Mouse (Mus musculus) kidney, embryonic 16.5 days (tissue): ENCODE data around the gene Kif1a. TPM values are rescaled to one million over a fixed set of nuclear protein-coding genes. Genes with fewer than 3 reads are reported as not detected.

Experiments
- ATAC-seq: fragments of 200-750 bp; cut with Nextera tagmentation; 2 replicates; pipeline ENCODE4 v1.8.0; 2017; ENCODE audit warnings: moderate TSS enrichment; ENCODE audit not compliant: low FRiP score, low TSS enrichment
- H3K27ac ChIP-seq: fragments of 300-500 bp; sonication (generic); 2 replicates; pipeline ENCODE4 v1.5.1; 2014; ENCODE audit warnings: low read length
- H3K27me3 ChIP-seq: fragments of 300-500 bp; sonication (generic); 2 replicates; pipeline ENCODE4 v1.6.1; 2014; ENCODE audit warnings: low read length, control low read depth, mixed read lengths; ENCODE audit not compliant: insufficient read depth
- H3K36me3 ChIP-seq: fragments of 300-500 bp; sonication (generic); 2 replicates; pipeline ENCODE4 v1.6.1; 2014; ENCODE audit warnings: low read length, control low read depth, mixed read lengths; ENCODE audit not compliant: insufficient read depth
- H3K4me1 ChIP-seq: fragments of 300-500 bp; sonication (generic); 2 replicates; pipeline ENCODE4 v1.6.1; 2014; ENCODE audit warnings: low read length, control low read depth, mixed read lengths; ENCODE audit not compliant: insufficient read depth
- H3K4me2 ChIP-seq: fragments of 300-500 bp; sonication (generic); replicated peaks from 2 replicates; pipeline ENCODE4 v1.6.1; 2014; ENCODE audit warnings: low read depth, low read length
- H3K4me3 ChIP-seq: fragments of 300-500 bp; sonication (generic); 2 replicates; pipeline ENCODE4 v1.5.1; 2014; ENCODE audit warnings: mild to moderate bottlenecking, low read length
- H3K9ac ChIP-seq: fragments of 300-500 bp; sonication (generic); replicated peaks from 2 replicates; pipeline ENCODE4 v1.6.1; 2014; ENCODE audit warnings: low read length
- H3K9me3 ChIP-seq: fragments of 300-500 bp; sonication (generic); 2 replicates; pipeline ENCODE4 v1.6.1; 2016; ENCODE audit warnings: low read length, control low read depth
- WGBS: fragments of 180-500 bp; shearing (Covaris S2); extraction: QIAGEN DNeasy Blood & Tissue Kit; methylation state at CpG from one replicate; pipeline ENCODE4 v1.1.7; 2014; 5-methylcytosine and 5-hydroxymethylcytosine counted together
- polyA plus RNA-seq: library from polyadenylated mRNA; unstranded; fragments of >200 nt; fragmentation: Nextera tagmentation; extraction: Ambion mirVana; gene quantifications from 2 replicates; pipeline ENCODE4 v1.2.1, GENCODE M21; 2015

The Kif1a gene
- 7.4 and 11.6 TPM in 2 replicates for polyA plus RNA-seq

DNA sequence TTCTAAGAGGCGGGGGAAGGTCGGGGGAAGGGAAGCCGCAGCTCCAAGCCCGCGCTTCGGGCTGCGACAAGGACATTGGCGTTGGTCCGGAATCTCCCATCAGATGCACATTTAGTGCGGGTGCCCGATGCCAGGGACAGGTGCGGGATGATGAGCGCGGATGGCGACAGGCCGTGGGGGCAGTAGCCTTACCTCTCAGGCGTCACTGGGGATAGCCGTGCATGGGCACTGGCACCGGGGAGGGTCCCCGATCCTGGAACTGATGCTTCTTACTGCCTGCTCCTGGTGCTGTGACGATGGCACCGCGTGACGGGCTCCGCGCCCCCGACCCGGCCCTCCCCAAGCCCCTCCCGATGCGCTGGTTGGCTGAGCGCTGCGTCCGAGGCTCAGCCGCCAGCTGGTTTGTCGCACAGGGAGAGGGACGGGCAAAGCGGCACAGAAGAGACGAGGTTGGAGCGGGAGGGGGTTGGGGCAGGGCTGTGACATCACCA is at the start of gene Kif1a:
Gene Kif1a, minus strand, starts transcription at position 381 of the 491 bp plus-strand sequence.
- Histone ChIP-seq H3K9me3 (no peaks in the 10 kb centered on the region), H3K27me3 (peaks cover 48% of the 10 kb centered on the region), H3K4me1 (peaks cover 20% of the 10 kb centered on the region), H3K36me3 (no peaks in the 10 kb centered on the region), H3K4me2 (peak within 1 kb of the TSS; percentile 92), H3K9ac (peak within 1 kb of the TSS; percentile 59), H3K27ac (no peak within 1 kb of the TSS), H3K4me3 (peak within 1 kb of the TSS; percentile 56)
- under 1% methylated on average over 39 of the region's 39 CpGs for WGBS
- peak; percentile 74 for ATAC-seq

DNA sequence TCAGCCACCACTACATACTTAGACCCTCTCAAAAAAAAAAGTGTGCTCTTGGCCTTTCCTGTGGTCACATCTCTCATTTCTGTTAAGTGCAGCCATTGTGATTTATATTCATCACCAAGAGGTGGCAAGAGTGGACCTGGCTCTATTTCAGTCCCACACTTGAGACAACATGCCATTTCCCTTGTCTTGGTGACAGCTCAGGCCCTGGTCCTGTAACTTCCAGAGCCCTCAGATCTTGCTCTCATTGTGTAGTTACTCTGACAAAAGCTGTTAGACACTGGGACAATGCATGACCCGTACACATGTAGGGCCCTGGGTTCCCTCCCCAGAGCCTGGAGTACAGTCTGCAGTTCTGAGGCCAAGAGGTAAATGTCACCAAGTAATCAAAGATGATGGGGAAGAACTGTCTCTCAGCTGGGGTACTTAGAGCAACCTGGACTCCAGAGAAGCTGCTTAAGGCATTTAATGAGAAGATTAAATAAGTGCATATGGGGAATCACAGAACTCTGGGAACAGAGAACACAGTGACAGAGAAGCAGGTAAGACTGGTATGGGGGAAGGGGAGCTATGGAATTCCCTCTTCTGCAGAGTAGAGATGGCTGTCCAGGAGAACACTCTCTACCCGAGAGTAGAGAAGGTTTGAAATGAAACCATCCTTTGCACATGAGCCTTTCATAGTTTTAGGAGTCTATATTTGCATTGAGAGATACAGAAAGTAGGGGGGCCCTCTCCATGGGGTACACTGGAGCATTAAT is 49.3 kb upstream of the Kif1a start:
- H3K9ac ChIP-seq: no peak overlapping the region
- 0 out of 2 replicates have a peak, but pooled peaks cover 6% of the 10 kb centered on the region for H3K27me3 ChIP-seq
- ATAC-seq: no peak
- H3K4me1 ChIP-seq: no peaks in the 10 kb centered on the region
- WGBS: 72% methylated on average over 2 of the region's 2 CpGs
- no peak overlapping the region for H3K4me2 ChIP-seq
- no peak overlapping the region for H3K27ac ChIP-seq
- no peak overlapping the region for H3K4me3 ChIP-seq
- no peaks in the 10 kb centered on the region for H3K9me3 ChIP-seq
- H3K36me3 ChIP-seq: no peaks in the 10 kb centered on the region

DNA sequence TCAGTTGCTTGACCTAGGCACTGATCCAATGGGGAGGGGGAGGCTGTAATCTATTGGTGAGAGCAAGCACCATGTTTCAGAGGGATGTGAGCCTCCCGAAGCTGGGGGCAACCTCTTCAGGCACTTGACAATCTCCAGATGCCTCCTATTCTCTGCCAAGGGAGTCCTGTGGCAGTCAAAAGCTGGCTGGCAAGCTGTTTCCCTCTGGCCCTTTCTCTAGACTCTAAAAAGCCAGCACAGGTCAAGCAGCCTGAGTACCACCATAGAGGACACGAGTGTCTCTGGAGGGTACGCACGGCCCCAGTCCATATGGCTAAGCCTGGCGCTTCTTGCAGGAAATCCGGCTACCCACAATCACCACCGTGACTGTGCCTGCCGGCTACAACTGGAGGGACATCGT is 42.4 kb upstream of the Kif1a start:
- H3K9ac ChIP-seq: no peak overlapping the region
- peaks cover 3% of the 10 kb centered on the region; the same call in 1 of the 2 replicates for H3K27me3 ChIP-seq
- no peak for ATAC-seq
- WGBS: 80% methylated on average over 9 of the region's 9 CpGs
- no peaks in the 10 kb centered on the region for H3K36me3 ChIP-seq
- no peak overlapping the region for H3K27ac ChIP-seq
- H3K4me2 ChIP-seq: no peak overlapping the region
- no peaks in the 10 kb centered on the region for H3K4me1 ChIP-seq
- no peaks in the 10 kb centered on the region for H3K9me3 ChIP-seq
- no peak overlapping the region for H3K4me3 ChIP-seq

DNA sequence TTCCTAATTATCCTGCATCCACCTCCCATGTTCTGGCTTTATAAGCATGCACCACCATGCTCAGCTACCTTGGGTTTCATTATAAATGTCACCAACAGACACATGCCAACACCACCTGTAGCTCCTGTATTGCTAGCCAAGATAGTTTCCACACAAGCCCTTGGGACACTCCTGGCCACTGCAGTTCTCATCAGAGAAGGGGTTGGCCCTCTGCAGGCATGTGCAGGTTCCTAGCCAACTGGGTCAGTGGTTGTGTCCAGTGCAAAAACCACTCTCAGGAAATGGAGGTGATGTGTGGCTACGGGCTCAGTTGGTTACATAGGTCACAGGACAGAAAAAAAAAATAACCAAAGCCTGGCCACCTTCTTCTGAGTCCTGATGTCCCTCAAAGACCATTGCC is 41.1 kb upstream of the Kif1a start:
- Histone ChIP-seq H3K9ac (no peak overlapping the region), H3K4me1 (no peaks in the 10 kb centered on the region), H3K4me2 (no peak overlapping the region), H3K36me3 (no peaks in the 10 kb centered on the region), H3K9me3 (no peaks in the 10 kb centered on the region), H3K27ac (no peak overlapping the region), H3K4me3 (no peak overlapping the region), H3K27me3 (no peaks in the 10 kb centered on the region; the same call in 1 of the 2 replicates)
- no peak for ATAC-seq
- WGBS: 79% methylated on average over 1 of the region's 1 CpGs

DNA sequence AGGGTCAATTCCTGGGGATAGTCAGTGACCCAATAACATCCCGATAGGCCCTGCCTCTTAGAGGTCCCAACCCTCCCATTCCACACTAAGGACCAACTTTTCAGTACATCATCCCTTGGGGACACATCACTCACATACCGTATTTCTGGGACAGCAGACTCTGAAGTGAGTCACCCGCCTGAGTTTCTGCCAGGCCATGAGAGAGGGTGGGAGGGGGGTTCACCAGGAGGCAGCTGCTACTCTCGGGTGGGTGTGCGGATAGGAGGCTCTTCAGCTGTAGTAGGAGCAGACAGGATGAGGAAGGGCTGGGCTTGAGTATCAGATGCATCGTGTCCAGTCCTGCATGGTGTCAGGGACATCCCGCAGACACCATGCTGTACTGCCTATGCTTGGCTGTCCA is 38.0 kb upstream of the Kif1a start:
- Histone ChIP-seq H3K4me2 (no peak overlapping the region), H3K9ac (no peak overlapping the region), H3K9me3 (no peaks in the 10 kb centered on the region), H3K4me3 (no peak overlapping the region), H3K36me3 (no peaks in the 10 kb centered on the region), H3K4me1 (no peaks in the 10 kb centered on the region), H3K27ac (no peak overlapping the region), H3K27me3 (no peaks in the 10 kb centered on the region; the same call in 1 of the 2 replicates)
- 79% methylated on average over 7 of the region's 7 CpGs for WGBS
- no peak for ATAC-seq

DNA sequence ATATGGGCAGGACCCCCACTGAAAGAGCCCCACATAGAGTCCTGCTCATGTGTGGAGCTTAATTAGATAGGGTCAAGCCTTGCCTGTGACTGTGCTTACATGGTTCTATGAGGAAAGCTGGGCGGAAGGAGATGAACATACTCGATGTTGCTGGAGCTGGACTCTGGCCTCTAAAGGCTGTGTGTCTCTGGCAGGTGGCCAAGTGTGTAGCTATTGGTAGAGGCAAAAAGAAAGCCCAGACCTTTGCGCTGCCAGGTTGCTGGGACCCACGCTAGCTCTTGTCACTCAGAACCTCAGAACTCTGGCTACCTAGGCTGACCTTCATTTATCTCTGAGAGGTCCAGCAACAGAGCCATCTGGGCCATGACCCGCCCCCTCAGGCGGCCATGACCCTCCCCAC is 36.8 kb upstream of the Kif1a start:
- WGBS: 73% methylated on average over 6 of the region's 6 CpGs

DNA sequence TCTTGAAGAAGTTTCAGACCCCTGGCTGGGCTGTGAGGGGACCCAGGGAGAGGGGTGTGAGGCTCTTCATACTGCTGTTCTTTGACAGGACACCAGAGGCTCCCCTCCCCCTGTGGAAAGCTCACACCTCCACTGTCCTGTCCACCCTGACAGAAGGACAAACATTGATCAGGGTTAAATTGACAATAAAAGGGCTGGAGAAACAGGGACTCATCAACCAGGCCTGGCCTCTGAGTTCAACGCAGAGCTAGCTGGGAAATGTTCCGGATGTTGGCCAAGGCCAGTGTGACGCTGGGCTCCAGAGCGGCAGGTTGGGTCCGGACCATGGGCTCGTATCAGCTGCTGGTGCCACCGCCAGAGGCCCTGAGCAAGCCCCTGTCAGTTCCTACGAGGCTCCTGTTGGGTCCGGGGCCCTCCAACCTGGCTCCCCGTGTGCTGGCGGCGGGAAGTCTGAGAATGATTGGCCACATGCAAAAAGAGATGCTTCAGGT is 33.3 kb upstream of the Kif1a start, which contains the start of gene Agxt:
Gene Agxt, plus strand, starts transcription at position 205 of the 491 bp plus-strand sequence.
- H3K4me2 ChIP-seq: no peak within 1 kb of the TSS
- no peak within 1 kb of the TSS for H3K4me3 ChIP-seq
- no peaks in the 10 kb centered on the region for H3K36me3 ChIP-seq
- H3K9me3 ChIP-seq: no peaks in the 10 kb centered on the region
- ATAC-seq: no peak
- no peak within 1 kb of the TSS for H3K9ac ChIP-seq
- no peaks in the 10 kb centered on the region for H3K27me3 ChIP-seq
- whole genome bisulfite sequencing: 82% methylated on average over 12 of the region's 12 CpGs
- H3K27ac ChIP-seq: no peak within 1 kb of the TSS
- H3K4me1 ChIP-seq: no peaks in the 10 kb centered on the region

More for the DNA sequence above, 36.8 kb upstream of the Kif1a start:
- Histone ChIP-seq H3K9ac (no peak overlapping the region), H3K27ac (no peak overlapping the region), H3K4me1 (no peaks in the 10 kb centered on the region), H3K27me3 (no peaks in the 10 kb centered on the region), H3K4me2 (no peak overlapping the region), H3K36me3 (no peaks in the 10 kb centered on the region), H3K4me3 (no peak overlapping the region), H3K9me3 (no peaks in the 10 kb centered on the region)
- peak; percentile 58; the same call in 1 of the 2 replicates for ATAC-seq

DNA sequence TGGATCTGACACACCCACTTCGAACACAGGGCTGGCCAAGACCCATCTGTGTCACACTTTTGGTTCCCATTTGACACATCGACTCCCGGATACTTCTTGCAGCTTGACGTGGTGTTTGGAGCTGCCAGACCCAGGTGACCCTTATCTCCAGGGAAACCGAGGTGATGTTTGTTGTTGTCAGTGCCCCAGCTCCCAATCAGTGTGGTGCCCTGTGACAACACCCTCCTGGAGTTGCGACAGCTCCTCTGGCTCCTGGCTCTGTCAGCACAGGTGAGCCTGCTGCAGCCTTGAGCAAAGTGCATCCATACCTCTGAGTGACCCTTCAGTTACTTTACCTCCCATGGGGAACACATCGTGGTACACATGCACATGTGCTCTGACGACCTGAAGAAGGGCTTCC is 30.9 kb upstream of the Kif1a start:
- no peaks in the 10 kb centered on the region for H3K36me3 ChIP-seq
- WGBS: 67% methylated on average over 8 of the region's 8 CpGs
- no peak for ATAC-seq
- H3K9me3 ChIP-seq: no peaks in the 10 kb centered on the region
- H3K9ac ChIP-seq: no peak overlapping the region
- H3K27ac ChIP-seq: no peak overlapping the region
- no peaks in the 10 kb centered on the region for H3K4me1 ChIP-seq
- no peak overlapping the region for H3K4me2 ChIP-seq
- H3K4me3 ChIP-seq: no peak overlapping the region
- H3K27me3 ChIP-seq: no peaks in the 10 kb centered on the region

DNA sequence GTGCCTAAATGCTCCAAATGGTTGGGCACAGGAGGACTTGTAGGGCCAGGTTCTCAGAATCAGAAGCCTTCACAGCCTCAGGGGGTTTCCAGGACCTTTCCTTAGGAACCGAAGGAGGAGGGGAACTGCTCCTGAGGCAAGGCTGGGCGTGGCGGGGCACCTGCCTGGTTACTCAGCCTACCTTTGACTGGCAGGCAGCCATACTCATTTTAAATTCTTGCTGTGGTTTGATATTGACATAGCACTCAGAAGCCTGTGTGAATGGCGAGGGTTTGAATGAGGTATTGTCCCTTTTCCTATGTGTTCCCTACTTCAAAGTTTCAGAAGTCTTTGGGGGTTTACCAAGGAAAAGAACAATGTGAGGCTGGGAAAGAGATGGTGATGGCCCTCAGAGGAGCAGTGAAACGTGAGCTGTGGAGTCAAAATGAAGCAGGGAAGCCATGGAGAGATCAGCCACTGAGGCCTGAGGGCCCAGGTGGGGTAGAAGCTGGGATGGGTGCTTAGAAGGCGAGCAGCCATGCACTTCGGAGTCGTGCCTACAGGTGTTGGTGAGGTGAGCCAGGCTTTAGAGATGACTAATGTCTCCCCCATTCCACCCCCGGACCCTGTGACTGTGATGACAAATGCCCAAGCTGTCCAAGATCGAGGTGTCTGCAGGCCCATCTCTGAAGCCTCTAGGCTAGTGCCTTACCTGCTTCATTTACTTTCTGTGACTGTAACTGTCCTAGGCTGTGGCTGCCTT is 28.7 kb upstream of the Kif1a start:
- ATAC-seq: no peak; the same call in 1 of the 2 replicates
- H3K4me2 ChIP-seq: no peak overlapping the region
- H3K4me1 ChIP-seq: no peaks in the 10 kb centered on the region
- no peak overlapping the region for H3K9ac ChIP-seq
- H3K4me3 ChIP-seq: no peak overlapping the region
- WGBS: 61% methylated on average over 10 of the region's 10 CpGs
- no peaks in the 10 kb centered on the region for H3K36me3 ChIP-seq
- H3K27me3 ChIP-seq: no peaks in the 10 kb centered on the region
- no peaks in the 10 kb centered on the region for H3K9me3 ChIP-seq
- no peak overlapping the region for H3K27ac ChIP-seq
